18 mouse cellular contexts compared by ENCODE assay signal in the genomic region with DNA sequence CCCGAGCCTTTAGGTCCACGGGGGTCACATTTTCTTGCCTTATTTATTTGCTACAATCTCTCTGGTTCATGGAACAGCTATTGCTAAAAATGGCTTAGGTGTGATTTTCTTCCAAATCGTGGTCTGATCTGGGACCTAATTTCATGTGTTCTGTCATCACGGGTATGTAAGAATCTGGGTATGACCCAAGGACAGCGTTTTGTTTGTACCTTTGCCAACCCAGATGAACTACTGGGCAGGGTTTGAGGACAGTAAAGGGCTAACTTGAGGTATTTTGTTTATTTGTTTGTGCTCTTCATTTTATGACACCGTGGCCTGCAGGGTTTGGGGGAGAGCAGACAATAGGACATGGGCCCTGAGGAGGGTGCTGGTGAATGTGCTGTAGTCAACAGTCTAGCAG. TPM values are rescaled to one million over a fixed set of nuclear protein-coding genes. Genes with fewer than 3 reads are reported as not detected.
A peak's percentile ranks its signal among the peaks of the same experiment; 100 is the strongest.
DNase-seq lines count a peak whose midpoint lies in the region; ATAC-seq and TF ChIP-seq lines count a peak whose summit lies in the region.
"Had no signal": no experiment of that assay in that cellular context is flagged by ENCODE, and none has a peak within 500 bp of the region (broad histone marks: within the 10 kb centered on the region; RNA-seq: fewer than 3 reads in every experiment).

No protein-coding gene starts in this region.

- H3K9ac ChIP-seq in hindbrain, embryonic 14.5 days, result peak overlapping the region; percentile 76; the same call in 1 of the 2 replicates
- H3K9ac ChIP-seq in midbrain, embryonic 13.5 days (replicated peaks), result peak overlapping the region; percentile 86; the same call in 1 of the 2 replicates
- H3K9ac ChIP-seq: lung, embryonic 14.5 days had no signal

- peak overlapping the region; percentile 90; the same call in 1 of the 2 replicates for H3K27ac ChIP-seq in layer of hippocampus, adult 2 months
- H3K27ac ChIP-seq in hindbrain, embryonic 14.5 days, result no peak overlapping the region
- no peak overlapping the region for H3K27ac ChIP-seq in midbrain, embryonic 13.5 days
- H3K27ac ChIP-seq: limb, embryonic 13.5 days had no signal

- peaks cover 26% of the 10 kb centered on the region for H3K4me1 ChIP-seq in hindbrain, embryonic 14.5 days (replicated peaks; ENCODE audit: control insufficient read depth, insufficient read depth, low read length)
- H3K4me1 ChIP-seq in midbrain, embryonic 13.5 days (replicated peaks), result peaks cover 33% of the 10 kb centered on the region

- peak overlapping the region; percentile 60 for H3K4me3 ChIP-seq in layer of hippocampus, adult 2 months
- peak overlapping the region; percentile 50 for H3K4me3 ChIP-seq in hindbrain, embryonic 14.5 days (replicated peaks; ENCODE audit: low read length)
- peak overlapping the region; percentile 56 for H3K4me3 ChIP-seq in midbrain, embryonic 13.5 days (replicated peaks)
- H3K4me3 ChIP-seq: erythroblast, embryonic 14.5 days; limb, embryonic 13.5 days had no signal

- DNase-seq in layer of hippocampus, adult 2 months (ENCODE audit: low spot score in 2 of 2), result no peak
- DNase-seq in layer of hippocampus, adult 11-12 months (ENCODE audit: low spot score), result no peak
- DNase-seq in hindbrain, embryonic 14.5 days (ENCODE audit: low spot score), result no peak
- no peak for DNase-seq in right cerebral cortex, postnatal 14 days
- no peak for DNase-seq in kidney, postnatal 10 days
- no peak for DNase-seq in ovary, postnatal 36 days (ENCODE audit: low spot score)
- DNase-seq: adrenal gland, postnatal 25 days; cerebellum, postnatal 25 days; gastrocnemius, postnatal 25 days; heart, postnatal 4 days; kidney, adult 18-20 months; lung, embryonic 14.5 days; thymus, adult 18-20 months had no signal

- H3K9me3 ChIP-seq in hindbrain, embryonic 14.5 days (ENCODE audit: control insufficient read depth, low read length), result no peaks in the 10 kb centered on the region
- H3K9me3 ChIP-seq in midbrain, embryonic 13.5 days, result no peaks in the 10 kb centered on the region
- H3K9me3 ChIP-seq: embryonic facial prominence, embryonic 10.5 days; limb, embryonic 13.5 days had no signal

- H3K36me3 ChIP-seq in hindbrain, embryonic 14.5 days (replicated peaks; ENCODE audit: control insufficient read depth, insufficient read depth), result peaks cover 32% of the 10 kb centered on the region
- H3K36me3 ChIP-seq in midbrain, embryonic 13.5 days, result peaks cover 36% of the 10 kb centered on the region

- 87% methylated on average over 6 of the region's 6 CpGs for WGBS in hindbrain, embryonic 14.5 days
- 84% methylated on average over 6 of the region's 6 CpGs for WGBS in midbrain, embryonic 13.5 days

- ATAC-seq in hindbrain, embryonic 14.5 days (ENCODE audit: low FRiP score), result no peak
- no peak for ATAC-seq in midbrain, embryonic 13.5 days
- ATAC-seq: CD4-positive, CD25-positive, alpha-beta regulatory T cell, adult 4 months had no signal

- peak overlapping the region; percentile 70 for H3K4me2 ChIP-seq in hindbrain, embryonic 14.5 days (replicated peaks)
- peak overlapping the region; percentile 77 for H3K4me2 ChIP-seq in midbrain, embryonic 13.5 days (replicated peaks)
- H3K4me2 ChIP-seq: limb, embryonic 13.5 days; lung, embryonic 14.5 days had no signal

- TF ChIP-seq CTCF in layer of hippocampus, adult 2 months (conservative IDR thresholded peaks at IDR 0.05), result no peak

- no peaks in the 10 kb centered on the region for H3K27me3 ChIP-seq in hindbrain, embryonic 14.5 days (ENCODE audit: control insufficient read depth, insufficient read depth, low read length)
- no peaks in the 10 kb centered on the region for H3K27me3 ChIP-seq in midbrain, embryonic 13.5 days
- H3K27me3 ChIP-seq: limb, embryonic 13.5 days had no signal

RNA-seq across cellular contexts. Expression of a gene that starts 14.9 kb away (rescaled TPM):
- 100 to 1,000 TPM; 400 to 422 TPM for total RNA-seq in layer of hippocampus, adult 2 months (2021)
- 147 and 155 TPM in 2 replicates for polyA plus RNA-seq in hindbrain, embryonic 14.5 days (2014; fragmentation: Nextera tagmentation; extraction: Ambion mirVana)
- polyA plus RNA-seq in midbrain, embryonic 13.5 days (2015; fragmentation: Nextera tagmentation; extraction: Ambion mirVana), result 127 and 140 TPM in 2 replicates

RNA-seq across cellular contexts. Expression of a gene that starts 24.4 kb away (rescaled TPM):
- 10 to 100 TPM; 21.8 to 21.9 TPM for total RNA-seq in layer of hippocampus, adult 2 months (2021)
- polyA plus RNA-seq in hindbrain, embryonic 14.5 days (2014; fragmentation: Nextera tagmentation; extraction: Ambion mirVana), result 7.1 and 7.5 TPM in 2 replicates
- polyA plus RNA-seq in midbrain, embryonic 13.5 days (2015; fragmentation: Nextera tagmentation; extraction: Ambion mirVana), result 3.0 and 3.3 TPM in 2 replicates
- total RNA-seq: gastrocnemius, postnatal 25 days had no signal
- polyA plus RNA-seq: CD4-positive, CD25-positive, alpha-beta regulatory T cell, adult 4 months; erythroblast, embryonic 14.5 days had no signal

RNA-seq across cellular contexts. Expression of a gene that starts 24.4 kb away (rescaled TPM):
- total RNA-seq in layer of hippocampus, adult 2 months (2021), result 10 to 100 TPM; 25.0 to 32.0 TPM
- polyA plus RNA-seq in hindbrain, embryonic 14.5 days (2014; fragmentation: Nextera tagmentation; extraction: Ambion mirVana), result 17.8 and 18.0 TPM in 2 replicates
- 16.1 and 19.2 TPM in 2 replicates for polyA plus RNA-seq in midbrain, embryonic 13.5 days (2015; fragmentation: Nextera tagmentation; extraction: Ambion mirVana)

RNA-seq across cellular contexts. Expression of a gene that starts 39.0 kb away (rescaled TPM):
- under 1 TPM; 0.44 to 0.98 TPM for total RNA-seq in layer of hippocampus, adult 2 months (2021)
- polyA plus RNA-seq in hindbrain, embryonic 14.5 days (2014; fragmentation: Nextera tagmentation; extraction: Ambion mirVana), result 3.5 and 4.8 TPM in 2 replicates
- polyA plus RNA-seq in midbrain, embryonic 13.5 days (2015; fragmentation: Nextera tagmentation; extraction: Ambion mirVana), result 0.22 and 0.48 TPM in 2 replicates
- total RNA-seq: gastrocnemius, postnatal 25 days had no signal

RNA-seq across cellular contexts. Expression of a gene that starts 45.3 kb away (rescaled TPM):
- total RNA-seq in layer of hippocampus, adult 2 months (2021), result 10 to 100 TPM; 80.0 to 84.0 TPM
- polyA plus RNA-seq in hindbrain, embryonic 14.5 days (2014; fragmentation: Nextera tagmentation; extraction: Ambion mirVana), result 8.9 and 9.8 TPM in 2 replicates
- polyA plus RNA-seq in midbrain, embryonic 13.5 days (2015; fragmentation: Nextera tagmentation; extraction: Ambion mirVana), result 16.5 and 18.8 TPM in 2 replicates
